Mouse (Mus musculus) limb, embryonic 15.5 days (tissue): ENCODE data around the gene Tbx6. TPM values are rescaled to one million over a fixed set of nuclear protein-coding genes. Genes with fewer than 3 reads are reported as not detected.

Experiments
- ATAC-seq: fragments of 200-750 bp; cut with Nextera tagmentation; 2 replicates; pipeline ENCODE4 v1.8.0; 2017; ENCODE audit warnings: low read depth, moderate TSS enrichment; ENCODE audit not compliant: insufficient number of reproducible peaks, low FRiP score, low TSS enrichment
- H3K27ac ChIP-seq: fragments of 300-500 bp; sonication (generic); 2 replicates; pipeline ENCODE4 v1.5.1; 2015; ENCODE audit warnings: moderate library complexity, mild to moderate bottlenecking, inconsistent platforms
- H3K27me3 ChIP-seq: fragments of 300-500 bp; sonication (generic); 2 replicates; pipeline ENCODE4 v1.6.1; 2015; ENCODE audit warnings: inconsistent platforms
- H3K36me3 ChIP-seq: fragments of 300-500 bp; sonication (generic); 2 replicates; pipeline ENCODE4 v1.6.1; 2015; ENCODE audit warnings: inconsistent platforms
- H3K4me1 ChIP-seq: fragments of 300-500 bp; sonication (generic); 2 replicates; pipeline ENCODE4 v1.6.1; 2015; ENCODE audit warnings: inconsistent platforms
- H3K4me2 ChIP-seq: fragments of 300-500 bp; sonication (generic); 2 replicates; pipeline ENCODE4 v1.6.1; 2015; ENCODE audit warnings: mild to moderate bottlenecking, inconsistent platforms
- H3K4me3 ChIP-seq: fragments of 300-500 bp; sonication (generic); 2 replicates; pipeline ENCODE4 v1.5.1; 2015; ENCODE audit warnings: mild to moderate bottlenecking, inconsistent platforms
- H3K9ac ChIP-seq: fragments of 300-500 bp; sonication (generic); 2 replicates; pipeline ENCODE4 v1.6.1; 2015; ENCODE audit warnings: inconsistent platforms
- H3K9me3 ChIP-seq: fragments of 300-500 bp; sonication (generic); 2 replicates; pipeline ENCODE4 v1.6.1; 2016; ENCODE audit warnings: inconsistent platforms
- WGBS: fragments of 180-500 bp; shearing (Covaris S2); methylation state at CpG from one replicate; pipeline ENCODE4 v1.1.7; 2015; 5-methylcytosine and 5-hydroxymethylcytosine counted together
- polyA plus RNA-seq: library from polyadenylated mRNA; unstranded; fragments of >200 nt; fragmentation: Nextera tagmentation; extraction: Ambion mirVana; gene quantifications from 2 replicates; pipeline ENCODE4 v1.2.1, GENCODE M21; 2015

Tbx6 gene
- polyA plus RNA-seq, 1 experiment from 2014 or later = 0.37 TPM

DNA sequence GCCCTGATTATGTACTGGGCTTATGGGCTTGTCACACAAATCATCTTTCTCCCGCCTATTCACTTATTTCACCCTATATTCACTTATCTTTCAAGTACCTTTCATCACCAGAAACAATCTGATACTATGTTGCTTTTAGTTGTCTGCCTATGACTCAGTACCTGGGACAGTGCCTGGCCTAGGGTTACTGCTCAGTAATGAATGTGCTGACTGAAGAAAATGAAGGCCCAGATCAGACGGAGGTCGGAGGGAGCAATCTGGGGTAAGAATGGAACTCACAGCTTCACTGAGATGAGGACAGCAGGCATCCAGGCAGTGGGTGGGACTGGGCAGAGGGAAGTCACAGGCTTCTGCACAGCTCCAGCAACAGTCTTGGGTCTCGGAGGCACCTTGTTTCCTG, 26.1 kb downstream of the Tbx6 start:
- H3K9ac ChIP-seq = peak overlapping the region; percentile 66; the same call in 1 of the 2 replicates
- H3K27ac ChIP-seq = peak overlapping the region; percentile 38; the same call in 1 of the 2 replicates
- H3K4me3 ChIP-seq = peak overlapping the region; percentile 72
- peaks cover 29% of the 10 kb centered on the region for H3K36me3 ChIP-seq
- no peaks in the 10 kb centered on the region for H3K27me3 ChIP-seq
- no peaks in the 10 kb centered on the region for H3K9me3 ChIP-seq
- H3K4me1 ChIP-seq = peaks cover 22% of the 10 kb centered on the region
- H3K4me2 ChIP-seq = peak overlapping the region; percentile 81; the same call in 1 of the 2 replicates
- ATAC-seq = no peak
- 68% methylated on average over 4 of the region's 4 CpGs for WGBS

DNA sequence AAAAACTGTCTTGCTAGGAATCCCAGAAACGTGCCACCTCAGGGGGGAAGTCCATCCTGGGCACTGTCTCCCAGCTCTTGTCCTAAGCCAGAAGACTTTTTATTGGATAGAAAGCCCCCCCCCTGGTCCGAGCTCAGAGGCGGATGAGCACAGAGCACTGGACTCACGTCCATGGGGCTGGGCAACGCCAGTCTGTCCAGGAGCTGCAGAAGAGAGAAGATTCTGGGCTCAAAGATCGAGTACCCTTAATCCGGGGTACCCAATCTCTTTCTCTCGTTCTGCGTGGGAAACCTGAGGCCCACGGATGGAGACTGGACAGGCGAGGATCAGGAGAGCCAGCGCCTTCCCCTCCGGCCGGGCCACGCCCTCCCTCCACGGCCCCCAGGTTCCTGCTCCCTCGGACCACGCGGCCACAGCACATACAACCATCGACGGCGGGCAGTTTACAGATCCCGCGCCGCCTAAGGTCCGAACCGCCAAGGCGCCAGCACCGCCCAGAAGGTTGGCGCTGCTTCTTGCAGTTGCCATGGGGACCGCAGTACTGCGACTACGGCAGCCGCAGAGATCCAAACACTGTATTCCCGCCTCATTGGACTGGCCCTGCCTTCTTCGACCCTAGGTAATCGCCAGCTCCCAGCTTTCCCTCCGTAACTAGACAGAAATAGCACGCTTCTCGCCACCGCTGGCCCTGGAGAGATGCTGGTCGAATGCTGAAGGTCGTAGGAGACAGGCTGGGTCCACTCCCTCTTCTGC, 27.6 kb downstream of the Tbx6 start:
- Histone ChIP-seq H3K27ac (peak overlapping the region; percentile 83), H3K27me3 (peaks cover 7% of the 10 kb centered on the region), H3K9ac (peak overlapping the region; percentile 66), H3K36me3 (peaks cover 18% of the 10 kb centered on the region), H3K4me3 (peak overlapping the region; percentile 72), H3K4me2 (peak overlapping the region; percentile 81), H3K9me3 (no peaks in the 10 kb centered on the region), H3K4me1 (peaks cover 22% of the 10 kb centered on the region)
- WGBS = under 1% methylated on average over 43 of the region's 43 CpGs
- peak; percentile 90 for ATAC-seq

DNA sequence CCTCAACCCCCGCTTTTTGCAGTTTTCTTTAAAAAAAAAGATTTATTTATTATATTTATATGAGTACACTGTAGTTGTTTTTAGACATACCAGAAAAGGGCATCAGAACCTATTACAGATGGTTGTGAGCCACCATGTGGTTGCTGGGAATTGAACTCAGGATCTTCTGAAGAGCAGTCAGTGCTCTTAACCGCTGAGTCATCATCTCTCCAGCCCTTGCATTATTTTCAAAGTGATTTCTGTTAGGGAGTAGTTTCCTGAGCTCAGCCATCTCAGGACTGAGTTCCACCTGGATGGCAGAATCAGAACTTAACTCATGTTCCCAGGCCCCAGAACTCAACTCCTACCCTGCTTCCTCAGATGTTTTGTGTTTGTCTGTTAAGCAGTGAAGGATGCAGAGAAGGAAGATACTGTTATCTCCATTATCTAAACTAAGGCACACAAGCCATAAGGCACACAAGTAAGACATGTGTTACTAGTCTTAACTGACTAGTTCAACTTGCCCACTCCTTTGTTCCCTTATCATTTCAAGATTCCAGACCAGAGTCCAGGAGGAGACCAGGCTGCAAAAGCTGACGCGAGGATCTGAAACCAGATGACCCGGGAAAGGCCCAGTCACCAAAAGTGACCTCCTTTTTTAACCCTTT, 28.6 kb downstream of the Tbx6 start:
- Histone ChIP-seq H3K4me1 (peaks cover 22% of the 10 kb centered on the region), H3K9ac (no peak overlapping the region), H3K36me3 (peaks cover 8% of the 10 kb centered on the region; the same call in 1 of the 2 replicates), H3K4me3 (peak overlapping the region; percentile 72; the same call in 1 of the 2 replicates), H3K27ac (no peak overlapping the region), H3K4me2 (peak overlapping the region; percentile 81; the same call in 1 of the 2 replicates), H3K9me3 (no peaks in the 10 kb centered on the region), H3K27me3 (peaks cover 7% of the 10 kb centered on the region)
- WGBS = 63% methylated on average over 5 of the region's 5 CpGs
- no peak for ATAC-seq

DNA sequence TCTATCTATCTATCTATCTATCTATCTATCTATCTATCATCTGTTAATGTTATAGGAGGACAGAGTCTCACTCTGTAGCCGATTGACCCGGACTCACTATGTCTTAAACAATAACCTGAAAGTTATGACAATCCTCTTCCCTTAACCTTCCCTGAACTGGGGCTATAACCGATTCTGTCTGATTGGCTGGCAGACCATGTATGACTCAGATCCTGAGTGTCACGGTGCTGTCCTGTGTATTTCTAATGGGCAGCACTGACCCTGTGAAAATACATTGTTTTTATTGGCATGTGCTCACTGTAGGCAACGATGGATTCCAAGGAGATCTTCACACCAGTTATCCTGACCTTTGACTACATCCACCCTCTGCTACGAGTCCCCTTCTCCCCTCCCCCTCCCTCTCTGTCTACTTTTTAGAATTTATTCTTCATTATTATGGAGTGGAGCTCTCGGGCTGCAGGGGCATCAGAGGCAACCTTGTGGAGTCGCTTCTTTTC, 34.5 kb downstream of the Tbx6 start:
- WGBS = 69% methylated on average over 8 of the region's 8 CpGs
- Histone ChIP-seq H3K4me1 (no peaks in the 10 kb centered on the region), H3K9me3 (no peaks in the 10 kb centered on the region), H3K27me3 (peaks cover 7% of the 10 kb centered on the region), H3K4me2 (no peak overlapping the region), H3K36me3 (no peaks in the 10 kb centered on the region), H3K9ac (no peak overlapping the region), H3K4me3 (no peak overlapping the region), H3K27ac (no peak overlapping the region)
- no peak for ATAC-seq

DNA sequence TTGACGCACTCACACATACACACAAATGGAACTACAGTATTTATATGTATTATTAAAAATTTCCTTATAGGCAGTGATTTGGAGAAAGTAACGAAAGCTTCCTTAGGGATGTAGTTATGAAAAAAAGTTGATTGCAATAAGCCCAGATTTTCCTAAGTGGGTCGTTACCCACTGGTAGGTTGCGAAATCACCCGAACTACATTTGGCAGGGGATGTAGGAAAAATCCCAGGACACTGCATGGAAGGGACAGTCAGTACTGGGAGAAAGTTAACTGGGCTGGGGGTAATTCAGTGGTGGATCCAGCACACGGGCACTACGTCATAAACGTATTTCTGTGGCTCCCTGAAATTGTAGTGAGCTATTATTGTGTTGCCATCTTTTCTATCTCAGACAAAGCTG, 35.2 kb downstream of the Tbx6 start:
- Histone ChIP-seq H3K4me2 (no peak overlapping the region), H3K27ac (no peak overlapping the region), H3K9me3 (no peaks in the 10 kb centered on the region), H3K27me3 (peaks cover 7% of the 10 kb centered on the region), H3K4me3 (no peak overlapping the region), H3K36me3 (no peaks in the 10 kb centered on the region), H3K9ac (no peak overlapping the region), H3K4me1 (no peaks in the 10 kb centered on the region)
- 71% methylated on average over 8 of the region's 8 CpGs for WGBS
- ATAC-seq = no peak

DNA sequence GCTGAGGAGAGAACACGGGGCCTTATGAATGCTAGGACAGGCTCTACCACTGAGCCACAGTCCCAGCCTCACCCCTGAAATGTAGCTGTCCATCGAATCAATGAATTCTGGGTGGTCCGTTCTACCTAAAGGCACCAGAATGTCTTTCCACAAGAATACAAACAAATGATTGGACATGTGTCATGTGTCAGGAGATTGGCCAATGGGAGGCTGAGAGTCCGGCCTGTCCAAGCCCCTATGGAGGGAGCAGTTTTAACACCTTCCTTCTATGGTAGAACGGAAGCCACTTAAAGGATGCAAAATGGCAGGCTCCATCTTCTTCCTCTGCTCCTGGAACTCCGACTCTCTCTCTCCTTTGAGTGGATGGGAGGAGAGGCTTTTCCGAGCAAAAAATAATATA, 36.3 kb downstream of the Tbx6 start:
- ATAC-seq = no peak
- whole genome bisulfite sequencing = 85% methylated on average over 7 of the region's 7 CpGs
- H3K4me3 ChIP-seq = no peak overlapping the region
- H3K9me3 ChIP-seq = no peaks in the 10 kb centered on the region
- H3K9ac ChIP-seq = no peak overlapping the region
- no peaks in the 10 kb centered on the region for H3K36me3 ChIP-seq
- peaks cover 15% of the 10 kb centered on the region for H3K27me3 ChIP-seq
- no peak overlapping the region for H3K4me2 ChIP-seq
- no peaks in the 10 kb centered on the region for H3K4me1 ChIP-seq
- H3K27ac ChIP-seq = no peak overlapping the region

DNA sequence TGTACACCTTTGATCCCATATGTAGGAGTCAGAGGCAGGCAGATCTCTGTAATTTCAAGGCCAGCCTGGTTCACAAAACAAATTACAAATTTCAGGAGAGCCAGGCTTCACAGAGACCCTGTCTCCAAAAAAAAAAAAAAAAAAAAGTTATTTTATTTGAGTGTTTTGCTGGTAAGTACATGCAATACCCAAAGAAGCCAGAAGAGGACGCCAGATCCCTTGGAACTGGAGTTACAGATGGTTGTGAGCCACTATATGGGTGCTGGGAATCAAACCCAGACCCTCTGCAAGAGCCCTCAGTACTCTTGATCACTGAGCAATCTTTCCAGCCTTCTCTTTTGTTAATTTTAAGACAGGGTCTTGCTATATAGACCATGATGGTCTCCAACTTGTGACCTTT, 37.5 kb downstream of the Tbx6 start:
- no peaks in the 10 kb centered on the region for H3K36me3 ChIP-seq
- WGBS = 22% methylated on average over 1 of the region's 1 CpGs
- ATAC-seq = no peak
- no peak overlapping the region for H3K27ac ChIP-seq
- H3K9me3 ChIP-seq = no peaks in the 10 kb centered on the region
- H3K9ac ChIP-seq = no peak overlapping the region
- peaks cover 18% of the 10 kb centered on the region for H3K27me3 ChIP-seq
- no peak overlapping the region for H3K4me2 ChIP-seq
- H3K4me3 ChIP-seq = no peak overlapping the region
- H3K4me1 ChIP-seq = peaks cover 6% of the 10 kb centered on the region

DNA sequence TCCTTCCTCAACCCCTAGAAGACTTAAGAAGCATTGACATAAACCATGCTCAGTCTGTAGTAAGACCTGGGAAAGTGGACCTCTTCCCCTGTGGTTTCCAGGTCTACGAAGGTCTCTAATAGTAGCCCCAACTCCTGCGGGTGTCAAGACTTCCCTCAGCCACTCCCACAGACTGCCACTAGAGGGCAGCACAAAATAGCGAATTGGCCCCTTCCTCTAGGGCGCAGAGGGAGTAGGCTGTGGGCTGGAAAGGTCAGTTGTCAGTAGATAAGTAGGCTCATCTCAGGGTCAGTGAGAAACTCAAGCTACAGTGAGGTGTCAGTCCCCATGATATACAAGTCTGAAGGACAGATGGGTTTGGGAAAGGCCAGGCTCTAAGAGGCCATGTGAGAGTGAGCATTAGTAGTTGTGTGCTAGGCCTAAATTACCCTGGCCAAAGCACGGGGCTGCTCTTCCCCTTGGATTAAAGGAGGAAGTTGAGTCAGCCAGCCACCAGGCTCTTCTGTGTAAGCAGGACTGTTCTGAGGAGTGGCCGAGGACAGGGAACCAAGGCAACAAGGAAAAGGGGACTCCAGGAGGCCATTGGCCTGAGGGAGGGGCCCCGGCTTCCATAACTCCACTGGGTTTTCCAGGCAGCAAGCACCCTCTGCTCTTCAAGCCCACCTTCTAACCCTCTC, 40.7 kb downstream of the Tbx6 start:
- Histone ChIP-seq H3K4me2 (no peak overlapping the region), H3K27ac (no peak overlapping the region), H3K4me3 (no peak overlapping the region), H3K9me3 (no peaks in the 10 kb centered on the region), H3K27me3 (peaks cover 48% of the 10 kb centered on the region), H3K4me1 (peaks cover 6% of the 10 kb centered on the region), H3K9ac (no peak overlapping the region), H3K36me3 (no peaks in the 10 kb centered on the region)
- ATAC-seq = no peak
- WGBS = 19% methylated on average over 7 of the region's 7 CpGs

DNA sequence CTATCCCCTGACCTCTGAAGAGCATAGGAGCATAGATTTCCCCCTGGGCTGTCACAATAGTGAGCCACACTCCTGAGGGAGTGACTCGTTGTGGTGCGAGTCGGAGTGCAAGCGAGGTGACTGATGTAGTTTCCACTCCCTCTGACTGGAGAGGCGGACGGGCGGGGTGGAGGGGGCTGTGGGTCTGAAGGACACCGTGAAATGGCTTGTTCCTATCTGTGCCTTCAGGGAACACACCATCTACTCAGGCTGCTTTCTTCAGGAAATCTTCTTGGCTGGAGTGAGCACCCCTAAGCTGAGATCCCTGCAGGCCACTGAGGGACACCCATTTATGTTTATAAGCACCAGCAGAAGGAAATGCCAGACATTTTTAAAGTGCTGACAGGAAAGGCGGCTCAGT, 41.5 kb downstream of the Tbx6 start:
- peak overlapping the region; percentile 44; the same call in 1 of the 2 replicates for H3K4me2 ChIP-seq
- H3K27ac ChIP-seq = no peak overlapping the region
- H3K9ac ChIP-seq = no peak overlapping the region
- peaks cover 48% of the 10 kb centered on the region for H3K27me3 ChIP-seq
- 18% methylated on average over 9 of the region's 9 CpGs for WGBS
- H3K36me3 ChIP-seq = no peaks in the 10 kb centered on the region
- peaks cover 6% of the 10 kb centered on the region for H3K4me1 ChIP-seq
- no peak overlapping the region; the same call in 1 of the 2 replicates for H3K4me3 ChIP-seq
- H3K9me3 ChIP-seq = no peaks in the 10 kb centered on the region
- ATAC-seq = no peak

DNA sequence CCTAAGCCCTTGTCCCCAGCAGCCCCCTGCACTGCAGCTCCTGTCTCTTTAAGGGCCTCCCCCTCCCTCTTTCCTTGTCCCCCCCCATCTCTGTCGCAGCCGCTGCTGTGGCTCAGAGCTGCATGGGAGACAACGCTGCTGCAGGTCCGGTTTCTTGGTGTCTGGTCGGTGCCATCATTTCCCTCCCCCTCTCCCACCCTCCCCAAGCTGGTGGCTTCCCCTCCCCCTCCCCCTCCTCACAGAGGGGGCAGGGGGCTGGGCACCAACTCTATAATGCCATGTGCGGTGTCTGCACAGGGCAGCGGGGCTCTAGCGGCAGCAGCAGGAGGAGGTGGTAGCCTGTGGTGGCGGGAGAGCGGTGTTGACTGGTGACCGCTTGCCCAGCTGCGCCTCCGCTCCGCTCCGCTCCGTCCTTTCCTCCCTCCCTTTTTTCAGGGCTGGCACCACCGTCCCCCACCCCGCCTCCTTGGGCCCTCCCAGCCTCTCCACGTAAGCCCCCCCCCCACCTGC, 42.0 kb downstream of the Tbx6 start:
- Histone ChIP-seq H3K27me3 (peaks cover 48% of the 10 kb centered on the region), H3K4me2 (peak overlapping the region; percentile 44), H3K9ac (no peak overlapping the region), H3K4me1 (peaks cover 6% of the 10 kb centered on the region), H3K36me3 (no peaks in the 10 kb centered on the region), H3K9me3 (no peaks in the 10 kb centered on the region), H3K27ac (no peak overlapping the region), H3K4me3 (peak overlapping the region; percentile 29)
- WGBS = 2% methylated on average over 13 of the region's 19 CpGs
- no peak for ATAC-seq

DNA sequence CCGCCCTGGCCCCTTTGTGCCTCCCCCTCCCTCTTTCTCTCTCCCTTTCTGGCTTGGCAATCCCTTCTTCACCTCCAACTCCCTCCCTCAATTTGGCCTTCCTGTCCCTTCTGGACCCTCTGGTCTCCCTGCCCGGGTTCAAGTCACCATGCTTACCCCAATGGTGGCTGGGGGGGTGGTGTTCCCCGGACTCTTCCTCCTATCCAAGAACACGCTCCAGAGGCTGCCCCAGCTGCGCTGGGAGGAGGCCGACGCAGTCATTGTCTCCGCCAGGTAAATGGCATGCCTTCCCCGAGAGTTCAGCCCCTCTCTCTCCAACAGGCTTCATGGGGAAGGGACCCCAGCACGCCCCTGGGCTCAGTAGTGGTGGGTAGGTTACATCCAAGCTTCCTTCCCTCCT, 42.7 kb downstream of the Tbx6 start:
- H3K27ac ChIP-seq = no peak overlapping the region
- no peaks in the 10 kb centered on the region for H3K36me3 ChIP-seq
- WGBS = 9% methylated on average over 10 of the region's 10 CpGs
- peaks cover 6% of the 10 kb centered on the region for H3K4me1 ChIP-seq
- H3K9me3 ChIP-seq = no peaks in the 10 kb centered on the region
- H3K4me2 ChIP-seq = no peak overlapping the region
- H3K27me3 ChIP-seq = peaks cover 51% of the 10 kb centered on the region
- ATAC-seq = no peak
- no peak overlapping the region for H3K9ac ChIP-seq
- H3K4me3 ChIP-seq = no peak overlapping the region
